8 mouse cellular contexts compared by ENCODE assay signal in the genomic region with DNA sequence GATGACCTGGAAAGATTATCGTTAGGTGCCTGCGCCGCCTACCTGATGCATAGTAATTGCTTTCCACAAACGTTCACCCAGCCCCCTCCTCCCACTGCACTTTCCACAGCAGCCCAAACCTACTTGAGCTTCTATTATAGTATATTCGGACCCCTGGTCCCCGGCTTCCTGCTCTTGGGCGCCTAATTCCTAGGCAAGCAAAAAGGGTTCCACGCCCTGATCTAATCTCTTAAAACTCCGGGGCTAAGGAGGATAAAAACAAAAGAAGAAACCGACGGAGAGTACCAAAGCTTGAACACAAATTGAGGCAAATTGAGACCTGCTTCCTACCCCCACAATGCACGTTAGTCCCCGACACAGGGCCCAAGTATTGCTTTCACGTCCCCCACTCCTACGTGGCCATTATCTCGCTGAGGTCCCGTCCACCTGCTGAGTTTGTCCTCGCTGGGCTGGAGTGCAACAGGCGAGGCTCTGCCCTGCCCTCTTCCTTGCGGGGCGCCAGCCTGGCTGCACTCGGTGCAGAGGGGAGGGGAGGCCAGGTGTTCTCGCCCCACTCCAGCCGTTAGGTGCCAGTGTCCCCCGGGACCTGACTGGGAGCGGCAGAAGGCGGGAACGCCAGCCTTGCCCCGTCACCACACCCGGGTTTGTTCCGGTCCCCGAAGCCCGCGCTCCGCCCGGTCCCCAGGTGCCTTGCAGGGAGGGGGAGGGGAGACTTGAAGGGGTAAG. TPM values are rescaled to one million over a fixed set of nuclear protein-coding genes. Genes with fewer than 3 reads are reported as not detected.
DNase-seq lines count a peak whose midpoint lies in the region; ATAC-seq and TF ChIP-seq lines count a peak whose summit lies in the region.

No protein-coding gene starts in this region.

- H3K79me2 ChIP-seq in heart, adult 2 months (replicated peaks; ENCODE audit: control insufficient read depth, insufficient read depth, low read length) = no peaks in the 10 kb centered on the region
- peaks cover 25% of the 10 kb centered on the region for H3K79me2 ChIP-seq in CH12.LX (replicated peaks; ENCODE audit: control insufficient read depth, extremely low read depth, insufficient read depth, poor library complexity, severe bottlenecking)

- DNase-seq in heart, adult 2 months = no peak
- no peak for DNase-seq in heart, postnatal 4 days
- DNase-seq in CH12.LX (ENCODE audit: extremely low read depth) = no peak
- DNase-seq in limb, embryonic 10.5 days (ENCODE audit: low spot score) = no peak
- DNase-seq in right cerebral cortex, postnatal 4 days = no peak
- DNase-seq in adrenal gland, postnatal 4 days (ENCODE audit: low spot score in 2 of 2) = no peak

- H3K27ac ChIP-seq in heart, adult 2 months = peak overlapping the region; percentile 85
- H3K27ac ChIP-seq in CH12.LX (ENCODE audit: insufficient read depth, low read depth) = peak overlapping the region; percentile 69
- H3K27ac ChIP-seq in limb, embryonic 10.5 days = peak overlapping the region; percentile 88
- no peak overlapping the region for H3K27ac ChIP-seq in midbrain, embryonic 13.5 days

- H3K9ac ChIP-seq in heart, adult 2 months (ENCODE audit: low read depth, low read length) = peak overlapping the region; percentile 75
- peak overlapping the region; percentile 30 for H3K9ac ChIP-seq in CH12.LX (ENCODE audit: insufficient read depth, low read depth)
- peak overlapping the region; percentile 54; the same call in 1 of the 2 replicates for H3K9ac ChIP-seq in midbrain, embryonic 13.5 days (replicated peaks)

- no peaks in the 10 kb centered on the region for H3K9me3 ChIP-seq in CH12.LX (replicated peaks; ENCODE audit: low read length)
- no peaks in the 10 kb centered on the region for H3K9me3 ChIP-seq in limb, embryonic 10.5 days (replicated peaks)
- no peaks in the 10 kb centered on the region for H3K9me3 ChIP-seq in midbrain, embryonic 13.5 days

- in situ Hi-C loops in CH12.LX (cut with MboI; ENCODE audit: low pct_ligation_motif_present, low pct_unique_long_range_greater_than_20kb, low sequenced_read_pairs) = no loop called here

- peak; percentile 56 for ATAC-seq in erythroid progenitor cell, adult 5-6 weeks (replicated peaks; ENCODE audit: low FRiP score, poor library complexity, severe bottlenecking)
- ATAC-seq in midbrain, embryonic 13.5 days = peak; percentile 22; the same call in 1 of the 2 replicates

- H3K27me3 ChIP-seq in heart, adult 2 months (ENCODE audit: control insufficient read depth, insufficient read depth, low read length) = no peaks in the 10 kb centered on the region
- no peaks in the 10 kb centered on the region for H3K27me3 ChIP-seq in CH12.LX (replicated peaks)
- H3K27me3 ChIP-seq in limb, embryonic 10.5 days (ENCODE audit: low read depth, poor library complexity, severe bottlenecking) = peaks cover 15% of the 10 kb centered on the region
- peaks cover 9% of the 10 kb centered on the region; the same call in 1 of the 2 replicates for H3K27me3 ChIP-seq in midbrain, embryonic 13.5 days

- no peak for TF ChIP-seq EP300 in heart, adult 2 months (IDR thresholded peaks at IDR 0.05; ENCODE audit: insufficient read depth, low read depth, low read length)
- TF ChIP-seq EP300 in CH12.LX (IDR thresholded peaks at IDR 0.05; ENCODE audit: low read length) = no peak

- peak overlapping the region; percentile 66 for H3K4me3 ChIP-seq in heart, adult 2 months
- peak overlapping the region; percentile 75 to 93 (median 86) for H3K4me3 ChIP-seq in CH12.LX (replicated peaks in 1 of 3; ENCODE audit: low read depth in 2 of 3, low read length in 2 of 3, poor library complexity in 1 of 3)
- peak overlapping the region; percentile 67 for H3K4me3 ChIP-seq in limb, embryonic 10.5 days
- peak overlapping the region; percentile 38 for H3K4me3 ChIP-seq in midbrain, embryonic 13.5 days (replicated peaks)

- TF ChIP-seq CTCF in heart, adult 2 months (IDR thresholded peaks at IDR 0.05) = no peak
- TF ChIP-seq CTCF in CH12.LX (conservative IDR thresholded peaks at IDR 0.05 in 1 of 2, IDR thresholded peaks at IDR 0.05 in 1 of 2; ENCODE audit: low read depth in 2 of 2, low read length in 2 of 2) = peak in 1 of 2 experiments; percentile 13; a peak in 1 of 4 replicates

- dilution Hi-C loops in CH12.LX (cut with MboI; ENCODE audit: extremely low pct_ligation_motif_present, extremely low pct_unique_long_range_greater_than_20kb, low sequenced_read_pairs) = no loop called here

- TF ChIP-seq RAD21 in CH12.LX (IDR thresholded peaks at IDR 0.05; ENCODE audit: low read depth, low read length) = no peak; the same call in 1 of the 2 replicates

- 11% methylated on average over 36 of the region's 36 CpGs for WGBS in heart, adult 2 months
- 3% methylated on average over 35 of the region's 36 CpGs for WGBS in limb, embryonic 10.5 days
- WGBS in midbrain, embryonic 13.5 days = 2% methylated on average over 36 of the region's 36 CpGs

- H3K4me1 ChIP-seq in heart, adult 2 months (ENCODE audit: control insufficient read depth, insufficient read depth, low read length) = peaks cover 12% of the 10 kb centered on the region
- H3K4me1 ChIP-seq in CH12.LX (ENCODE audit: control insufficient read depth in 1 of 2, insufficient read depth in 2 of 2) = peaks cover 12 to 27% of the 10 kb centered on the region in 2 experiments
- peaks cover 53% of the 10 kb centered on the region for H3K4me1 ChIP-seq in limb, embryonic 10.5 days
- peaks cover 43% of the 10 kb centered on the region for H3K4me1 ChIP-seq in midbrain, embryonic 13.5 days (replicated peaks)

- intact Hi-C loops in heart, adult 2 months (cut with DNase I) = loop anchor here (2.0 kb wide), 2 partner anchors 28 to 64 kb away; no protein-coding TSS in a partner anchor

- H3K4me2 ChIP-seq in CH12.LX (ENCODE audit: insufficient read depth, low read depth, poor library complexity, severe bottlenecking) = peak overlapping the region; percentile 80
- peak overlapping the region; percentile 65 for H3K4me2 ChIP-seq in midbrain, embryonic 13.5 days (replicated peaks)

- TF ChIP-seq POLR2A in heart, adult 2 months (IDR thresholded peaks at IDR 0.05; ENCODE audit: insufficient read depth, low read depth, low read length) = no peak
- no peak for TF ChIP-seq POLR2A in CH12.LX (IDR thresholded peaks at IDR 0.05; ENCODE audit: low read depth, low read length)

- H3K36me3 ChIP-seq in heart, adult 2 months (ENCODE audit: control insufficient read depth, insufficient read depth, low read length) = 0 out of 2 replicates have a peak, but pooled peaks cover 2% of the 10 kb centered on the region
- peaks cover 11 to 31% of the 10 kb centered on the region in 2 experiments for H3K36me3 ChIP-seq in CH12.LX (replicated peaks in 1 of 2; ENCODE audit: control insufficient read depth in 1 of 2, insufficient read depth in 1 of 2, low read length in 1 of 2)
- H3K36me3 ChIP-seq in limb, embryonic 10.5 days = peaks cover 14% of the 10 kb centered on the region
- no peaks in the 10 kb centered on the region for H3K36me3 ChIP-seq in midbrain, embryonic 13.5 days

RNA-seq across cellular contexts. Expression of a gene that starts 0.6 kb away (rescaled TPM):
- total RNA-seq in heart, adult 2 months (2021) = 100 to 1,000 TPM; 245 to 496 TPM
- 109 and 193 TPM in 2 replicates for polyA plus RNA-seq in heart, adult 2 months (2012; rRNA removed)
- 100 to 1,000 TPM; 338 to 355 TPM for total RNA-seq in heart, postnatal 4 days (2021)
- total RNA-seq in CH12.LX (2012; rRNA removed) (94.0 and 131 TPM in 2 replicates), CH12.LX (2014; rRNA removed) (102 and 131 TPM in 2 replicates)
- polyA plus RNA-seq in CH12.LX (2012; ENCODE audit: insufficient read length, low read depth) = 542 and 635 TPM in 2 replicates
- total RNA-seq in erythroid progenitor cell, adult 5-6 weeks (2015; ENCODE audit: low replicate concordance) = 753 and 755 TPM in 2 replicates
- total RNA-seq in erythroid progenitor cell, adult 5-6 weeks (2017; ENCODE audit: low replicate concordance) = 595 and 716 TPM in 2 replicates
- 98.8 and 126 TPM in 2 replicates for polyA plus RNA-seq in limb, embryonic 10.5 days (2016; fragmentation: Nextera tagmentation; extraction: Ambion mirVana)
- 51.9 and 52.5 TPM in 2 replicates for polyA plus RNA-seq in midbrain, embryonic 13.5 days (2015; fragmentation: Nextera tagmentation; extraction: Ambion mirVana)
- 100 to 1,000 TPM; 344 to 355 TPM for total RNA-seq in adrenal gland, postnatal 4 days (2021)

RNA-seq across cellular contexts. Expression of a gene that starts 19.8 kb away (rescaled TPM):
- total RNA-seq in heart, adult 2 months (2021) = 10 to 100 TPM; 33.7 to 39.4 TPM
- 39.0 and 39.1 TPM in 2 replicates for polyA plus RNA-seq in heart, adult 2 months (2012; rRNA removed)
- total RNA-seq in heart, postnatal 4 days (2021) = 10 to 100 TPM; 15.2 to 16.5 TPM
- total RNA-seq in CH12.LX (2012; rRNA removed) (not detected in 2 replicates), CH12.LX (2014; rRNA removed) (not detected in 2 replicates)
- polyA plus RNA-seq in CH12.LX (2012; ENCODE audit: insufficient read length, low read depth) = 0.13 TPM in 1 of 2 replicates, not detected in the other
- total RNA-seq in erythroid progenitor cell, adult 5-6 weeks (2015; ENCODE audit: low replicate concordance) = not detected in 2 replicates
- total RNA-seq in erythroid progenitor cell, adult 5-6 weeks (2017; ENCODE audit: low replicate concordance) = 1.0 TPM in 1 of 2 replicates, not detected in the other
- not detected in 2 replicates for polyA plus RNA-seq in limb, embryonic 10.5 days (2016; fragmentation: Nextera tagmentation; extraction: Ambion mirVana)
- polyA plus RNA-seq in midbrain, embryonic 13.5 days (2015; fragmentation: Nextera tagmentation; extraction: Ambion mirVana) = not detected in 2 replicates
- 1 to 10 TPM; 2.7 to 3.6 TPM for total RNA-seq in adrenal gland, postnatal 4 days (2021)

RNA-seq across cellular contexts. Expression of a gene that starts 22.2 kb away (rescaled TPM):
- total RNA-seq in heart, adult 2 months (2021) = not detected
- polyA plus RNA-seq in heart, adult 2 months (2012; rRNA removed) = 0.32 and 1.2 TPM in 2 replicates
- not detected for total RNA-seq in heart, postnatal 4 days (2021)
- 11.8 and 15.6 TPM in 2 replicates for total RNA-seq in CH12.LX (2012; rRNA removed)
- 24.5 and 32.0 TPM in 2 replicates for total RNA-seq in CH12.LX (2014; rRNA removed)
- 13.9 and 17.8 TPM in 2 replicates for polyA plus RNA-seq in CH12.LX (2012; ENCODE audit: insufficient read length, low read depth)
- total RNA-seq in erythroid progenitor cell, adult 5-6 weeks (2015; ENCODE audit: low replicate concordance) = 2.9 TPM in 1 of 2 replicates, not detected in the other
- total RNA-seq in erythroid progenitor cell, adult 5-6 weeks (2017; ENCODE audit: low replicate concordance) = 1.1 and 5.6 TPM in 2 replicates
- polyA plus RNA-seq in limb, embryonic 10.5 days (2016; fragmentation: Nextera tagmentation; extraction: Ambion mirVana) = 0.13 and 0.24 TPM in 2 replicates
- polyA plus RNA-seq in midbrain, embryonic 13.5 days (2015; fragmentation: Nextera tagmentation; extraction: Ambion mirVana) = 1.2 and 3.2 TPM in 2 replicates
- total RNA-seq in adrenal gland, postnatal 4 days (2021) = under 1 TPM in 1 of 2 experiments, not detected in 1; 0.23 TPM

RNA-seq across cellular contexts. Expression of a gene that starts 44.3 kb away (rescaled TPM):
- total RNA-seq in heart, adult 2 months (2021) = 10 to 100 TPM; 14.1 to 15.4 TPM
- 20.0 and 22.9 TPM in 2 replicates for polyA plus RNA-seq in heart, adult 2 months (2012; rRNA removed)
- 10 to 100 TPM in 1 of 2 experiments, 1 to 10 TPM in 1; 9.7 to 10.6 TPM for total RNA-seq in heart, postnatal 4 days (2021)
- 22.9 and 25.5 TPM in 2 replicates for total RNA-seq in CH12.LX (2012; rRNA removed)
- total RNA-seq in CH12.LX (2014; rRNA removed) = 20.3 and 24.1 TPM in 2 replicates
- polyA plus RNA-seq in CH12.LX (2012; ENCODE audit: insufficient read length, low read depth) = 22.0 and 24.1 TPM in 2 replicates
- 4.2 and 20.9 TPM in 2 replicates for total RNA-seq in erythroid progenitor cell, adult 5-6 weeks (2015; ENCODE audit: low replicate concordance)
- 3.9 and 6.8 TPM in 2 replicates for total RNA-seq in erythroid progenitor cell, adult 5-6 weeks (2017; ENCODE audit: low replicate concordance)
- 19.3 and 21.3 TPM in 2 replicates for polyA plus RNA-seq in limb, embryonic 10.5 days (2016; fragmentation: Nextera tagmentation; extraction: Ambion mirVana)
- 16.7 and 19.7 TPM in 2 replicates for polyA plus RNA-seq in midbrain, embryonic 13.5 days (2015; fragmentation: Nextera tagmentation; extraction: Ambion mirVana)
- 10 to 100 TPM in 1 of 2 experiments, 1 to 10 TPM in 1; 9.8 to 11.0 TPM for total RNA-seq in adrenal gland, postnatal 4 days (2021)
